Mouse (Mus musculus) liver, embryonic 15.5 days (tissue): ENCODE measurements at regions not wholly inside any gene's neighbourhood (a gene's known extent, or its start where the extent isn't known, plus 50 kb on each side); places are given as distances from the start of the nearest gene placed in this dataset.

Experiments used
- ATAC-seq: fragments of 200-750 bp; cut with Nextera tagmentation; 2 replicates; pipeline ENCODE4 v1.8.0; 2017; ENCODE audit warnings: moderate number of reproducible peaks, mild to moderate bottlenecking, moderate library complexity; ENCODE audit not compliant: insufficient read depth
- H3K27ac ChIP-seq: fragments of 300-500 bp; sonication (generic); replicated peaks from 2 replicates; pipeline ENCODE4 v1.5.1; 2015; ENCODE audit warnings: mild to moderate bottlenecking, inconsistent platforms
- H3K27me3 ChIP-seq: fragments of 300-500 bp; sonication (generic); 2 replicates; pipeline ENCODE4 v1.6.1; 2015; ENCODE audit warnings: mild to moderate bottlenecking, inconsistent platforms
- H3K36me3 ChIP-seq: fragments of 300-500 bp; sonication (generic); replicated peaks from 2 replicates; pipeline ENCODE4 v1.6.1; 2015; ENCODE audit warnings: moderate library complexity, mild to moderate bottlenecking, inconsistent platforms
- H3K4me1 ChIP-seq: fragments of 300-500 bp; sonication (generic); replicated peaks from 2 replicates; pipeline ENCODE4 v1.6.1; 2015; ENCODE audit warnings: inconsistent platforms
- H3K4me2 ChIP-seq: fragments of 300-500 bp; sonication (generic); 2 replicates; pipeline ENCODE4 v1.6.1; 2015; ENCODE audit warnings: moderate library complexity, mild to moderate bottlenecking, inconsistent platforms
- H3K4me3 ChIP-seq: fragments of 300-500 bp; sonication (generic); replicated peaks from 2 replicates; pipeline ENCODE4 v1.5.1; 2015; ENCODE audit warnings: mild to moderate bottlenecking, inconsistent platforms
- H3K9ac ChIP-seq: fragments of 300-500 bp; sonication (generic); 2 replicates; pipeline ENCODE4 v1.6.1; 2015; ENCODE audit warnings: moderate library complexity, mild to moderate bottlenecking, inconsistent platforms
- H3K9me3 ChIP-seq: fragments of 300-500 bp; sonication (generic); replicated peaks from 2 replicates; pipeline ENCODE4 v1.6.1; 2016; ENCODE audit warnings: inconsistent platforms
- WGBS: fragments of 180-500 bp; shearing (Covaris S2); methylation state at CpG from one replicate; pipeline ENCODE4 v1.1.7; 2015; ENCODE audit warnings: mixed read lengths; ENCODE audit not compliant: insufficient replicate concordance; 5-methylcytosine and 5-hydroxymethylcytosine counted together

GRCm38 (mm10) chr16:5421591-5421990 lies 165.8 kb upstream of the Eef2kmt start:
- Histone ChIP-seq H3K9me3 (no peaks in the 10 kb centered on the region), H3K4me1 (no peaks in the 10 kb centered on the region), H3K9ac (no peak overlapping the region), H3K4me3 (no peak overlapping the region), H3K36me3 (no peaks in the 10 kb centered on the region), H3K4me2 (no peak overlapping the region), H3K27me3 (no peaks in the 10 kb centered on the region), H3K27ac (no peak overlapping the region)
- ATAC-seq: no peak
- WGBS: 67% methylated on average over 5 of the region's 5 CpGs

GRCm38 (mm10) chr16:5419467-5419866 lies 163.7 kb upstream of the Eef2kmt start:
- Histone ChIP-seq H3K9me3 (no peaks in the 10 kb centered on the region), H3K4me2 (no peak overlapping the region), H3K4me3 (no peak overlapping the region), H3K27ac (no peak overlapping the region), H3K9ac (no peak overlapping the region), H3K4me1 (no peaks in the 10 kb centered on the region), H3K27me3 (no peaks in the 10 kb centered on the region), H3K36me3 (no peaks in the 10 kb centered on the region)
- WGBS: 39% methylated on average over 3 of the region's 3 CpGs
- ATAC-seq: no peak

GRCm38 (mm10) chr16:5418462-5419197 lies 162.8 kb upstream of the Eef2kmt start:
- 53% methylated on average over 4 of the region's 4 CpGs for WGBS
- no peak for ATAC-seq

GRCm38 (mm10) chr16:5415310-5415709 lies 159.5 kb upstream of the Eef2kmt start:
- H3K9me3 ChIP-seq: no peaks in the 10 kb centered on the region
- no peak for ATAC-seq
- no peaks in the 10 kb centered on the region for H3K27me3 ChIP-seq
- 50% methylated on average over 4 of the region's 4 CpGs for WGBS
- no peak overlapping the region for H3K4me3 ChIP-seq
- H3K9ac ChIP-seq: no peak overlapping the region
- H3K4me1 ChIP-seq: no peaks in the 10 kb centered on the region
- no peak overlapping the region for H3K4me2 ChIP-seq
- no peak overlapping the region for H3K27ac ChIP-seq
- H3K36me3 ChIP-seq: no peaks in the 10 kb centered on the region

More at GRCm38 (mm10) chr16:5418462-5419197, 162.8 kb upstream of the Eef2kmt start:
- H3K4me3 ChIP-seq: no peak overlapping the region
- H3K9ac ChIP-seq: no peak overlapping the region
- no peaks in the 10 kb centered on the region for H3K9me3 ChIP-seq
- no peaks in the 10 kb centered on the region for H3K27me3 ChIP-seq
- no peaks in the 10 kb centered on the region for H3K36me3 ChIP-seq
- H3K4me1 ChIP-seq: no peaks in the 10 kb centered on the region
- H3K4me2 ChIP-seq: no peak overlapping the region
- H3K27ac ChIP-seq: no peak overlapping the region

GRCm38 (mm10) chr16:5411819-5412385 lies 156.1 kb upstream of the Eef2kmt start:
- WGBS: 51% methylated on average over 5 of the region's 5 CpGs
- Histone ChIP-seq H3K9ac (no peak overlapping the region), H3K9me3 (no peaks in the 10 kb centered on the region), H3K4me1 (no peaks in the 10 kb centered on the region), H3K27me3 (no peaks in the 10 kb centered on the region), H3K27ac (no peak overlapping the region), H3K4me2 (no peak overlapping the region), H3K4me3 (no peak overlapping the region), H3K36me3 (no peaks in the 10 kb centered on the region)
- ATAC-seq: no peak

GRCm38 (mm10) chr16:5406711-5407110 lies 150.9 kb upstream of the Eef2kmt start:
- H3K4me2 ChIP-seq: no peak overlapping the region
- H3K36me3 ChIP-seq: no peaks in the 10 kb centered on the region
- no peaks in the 10 kb centered on the region for H3K4me1 ChIP-seq
- H3K27me3 ChIP-seq: no peaks in the 10 kb centered on the region
- no peaks in the 10 kb centered on the region for H3K9me3 ChIP-seq
- no peak for ATAC-seq
- no peak overlapping the region for H3K9ac ChIP-seq
- no peak overlapping the region for H3K4me3 ChIP-seq
- 2% methylated on average over 11 of the region's 11 CpGs for WGBS
- H3K27ac ChIP-seq: no peak overlapping the region

GRCm38 (mm10) chr16:5393336-5393735 lies 137.6 kb upstream of the Eef2kmt start:
- Histone ChIP-seq H3K36me3 (no peaks in the 10 kb centered on the region), H3K9ac (no peak overlapping the region), H3K4me2 (no peak overlapping the region), H3K27me3 (no peaks in the 10 kb centered on the region), H3K9me3 (no peaks in the 10 kb centered on the region), H3K4me3 (no peak overlapping the region), H3K4me1 (no peaks in the 10 kb centered on the region), H3K27ac (no peak overlapping the region)
- ATAC-seq: no peak
- WGBS: 36% methylated on average over 5 of the region's 5 CpGs

- WGBS: 29% methylated on average over 4 of the region's 4 CpGs
Measured at GRCm38 (mm10) chr16:5382930-5383329, 127.1 kb upstream of the Eef2kmt start.

GRCm38 (mm10) chr16:5382228-5382884 lies 126.6 kb upstream of the Eef2kmt start:
- Histone ChIP-seq H3K27me3 (no peaks in the 10 kb centered on the region), H3K4me3 (no peak overlapping the region), H3K27ac (no peak overlapping the region), H3K36me3 (no peaks in the 10 kb centered on the region), H3K9me3 (no peaks in the 10 kb centered on the region), H3K4me1 (no peaks in the 10 kb centered on the region), H3K9ac (no peak overlapping the region), H3K4me2 (no peak overlapping the region)
- 23% methylated on average over 6 of the region's 6 CpGs for WGBS
- no peak for ATAC-seq

More at GRCm38 (mm10) chr16:5382930-5383329, 127.1 kb upstream of the Eef2kmt start:
- no peak overlapping the region for H3K4me3 ChIP-seq
- H3K9ac ChIP-seq: no peak overlapping the region
- H3K4me2 ChIP-seq: no peak overlapping the region
- no peaks in the 10 kb centered on the region for H3K36me3 ChIP-seq
- ATAC-seq: no peak
- no peak overlapping the region for H3K27ac ChIP-seq
- no peaks in the 10 kb centered on the region for H3K4me1 ChIP-seq
- H3K9me3 ChIP-seq: no peaks in the 10 kb centered on the region
- no peaks in the 10 kb centered on the region for H3K27me3 ChIP-seq

GRCm38 (mm10) chr16:5380626-5381025 lies 124.8 kb upstream of the Eef2kmt start:
- Histone ChIP-seq H3K4me3 (no peak overlapping the region), H3K4me2 (no peak overlapping the region), H3K4me1 (no peaks in the 10 kb centered on the region), H3K27ac (no peak overlapping the region), H3K9me3 (no peaks in the 10 kb centered on the region), H3K36me3 (no peaks in the 10 kb centered on the region), H3K9ac (no peak overlapping the region), H3K27me3 (no peaks in the 10 kb centered on the region)
- ATAC-seq: no peak
- 55% methylated on average over 3 of the region's 3 CpGs for WGBS

GRCm38 (mm10) chr16:5377001-5377400 lies 121.2 kb upstream of the Eef2kmt start:
- Histone ChIP-seq H3K27ac (no peak overlapping the region), H3K4me1 (no peaks in the 10 kb centered on the region), H3K4me3 (no peak overlapping the region), H3K36me3 (no peaks in the 10 kb centered on the region), H3K9me3 (no peaks in the 10 kb centered on the region), H3K4me2 (no peak overlapping the region), H3K9ac (no peak overlapping the region), H3K27me3 (no peaks in the 10 kb centered on the region)
- no peak for ATAC-seq
- WGBS: 51% methylated on average over 3 of the region's 3 CpGs
